Mouse (Mus musculus) myocyte (in vitro differentiated cells): ENCODE measurements around the gene Gm20696. TPM values are rescaled to one million over a fixed set of nuclear protein-coding genes. Genes with fewer than 3 reads are reported as not detected.
A peak's percentile ranks its signal among the peaks of the same experiment; 100 is the strongest.

ENCODE experiments used
- H3K27me3 ChIP-seq: one replicate; pipeline ENCODE4 v1.6.1; 2011; ENCODE audit not compliant: control insufficient read depth, insufficient read depth, insufficient read length
- H3K36me3 ChIP-seq: one replicate; pipeline ENCODE4 v1.6.1; 2011; ENCODE audit not compliant: control insufficient read depth, insufficient read depth
- H3K4me2 ChIP-seq: one replicate; pipeline ENCODE4 v1.6.1; 2011; ENCODE audit warnings: low read depth, control low read depth
- H3K4me3 ChIP-seq: one replicate; pipeline ENCODE4 v1.5.1; 2011; ENCODE audit warnings: mild to moderate bottlenecking, control low read depth, moderate library complexity
- H3K79me2 ChIP-seq: one replicate; pipeline ENCODE4 v1.6.1; 2011; ENCODE audit not compliant: control insufficient read depth, insufficient read depth
- H3ac ChIP-seq: one replicate; pipeline ENCODE4 v1.6.1; 2011; ENCODE audit not compliant: control insufficient read depth, insufficient read length
- CEBPB ChIP-seq: IDR thresholded peaks from 2 replicates; pipeline ENCODE4 v1.6.1; 2011; ENCODE audit warnings: mild to moderate bottlenecking, moderate library complexity; ENCODE audit not compliant: poor library complexity, insufficient read depth, severe bottlenecking
- E2F4 ChIP-seq: IDR thresholded peaks from one replicate; pipeline ENCODE4 v1.6.1; 2011; ENCODE audit warnings: mild to moderate bottlenecking, control low read depth, moderate library complexity; ENCODE audit not compliant: insufficient read depth
- MAX ChIP-seq: IDR thresholded peaks from one replicate; pipeline ENCODE4 v1.6.1; 2011; ENCODE audit warnings: low read depth, mild to moderate bottlenecking, control low read depth
- MYOD1 ChIP-seq, 3 experiments: IDR thresholded peaks; one replicate each; pipeline ENCODE4 v1.6.1; 2011; ENCODE audit warnings: control low read depth in 2 of 3, low read depth in 2 of 3, mild to moderate bottlenecking in 2 of 3, moderate library complexity in 1 of 3; ENCODE audit not compliant: insufficient read length in 2 of 3, control insufficient read depth in 1 of 3
- MYOG ChIP-seq, 3 experiments: IDR thresholded peaks; one replicate each; pipeline ENCODE4 v1.6.1; 2011; ENCODE audit warnings: control low read depth in 2 of 3, low read depth in 2 of 3, mild to moderate bottlenecking in 2 of 3; ENCODE audit not compliant: insufficient read length in 2 of 3, control insufficient read depth in 1 of 3, insufficient read depth in 1 of 3
- POLR2A ChIP-seq: IDR thresholded peaks from one replicate; pipeline ENCODE4 v1.6.1; 2011; ENCODE audit warnings: low read depth, mild to moderate bottlenecking, control low read depth, moderate library complexity; ENCODE audit not compliant: insufficient read length
- POLR2AphosphoS2 ChIP-seq: IDR thresholded peaks from one replicate; pipeline ENCODE4 v1.6.1; 2011; ENCODE audit warnings: low read depth, control low read depth; ENCODE audit not compliant: insufficient read length
- REST ChIP-seq: IDR thresholded peaks from one replicate; pipeline ENCODE4 v1.6.1; 2011; ENCODE audit warnings: mild to moderate bottlenecking, control low read depth, moderate library complexity; ENCODE audit not compliant: insufficient read depth, insufficient read length
- SRF ChIP-seq: IDR thresholded peaks from one replicate; pipeline ENCODE4 v1.6.1; 2011; ENCODE audit warnings: low read depth; ENCODE audit not compliant: control insufficient read depth, insufficient read length
- TCF12 ChIP-seq: IDR thresholded peaks from one replicate; pipeline ENCODE4 v1.6.1; 2011; ENCODE audit warnings: mild to moderate bottlenecking, control low read depth; ENCODE audit not compliant: poor library complexity, insufficient read depth, severe bottlenecking
- TCF3 ChIP-seq: IDR thresholded peaks from one replicate; pipeline ENCODE4 v1.6.1; 2011; ENCODE audit warnings: low read depth, control low read depth; ENCODE audit not compliant: insufficient read length
- USF1 ChIP-seq: IDR thresholded peaks from one replicate; pipeline ENCODE4 v1.6.1; 2011; ENCODE audit warnings: low read depth, mild to moderate bottlenecking, control low read depth, moderate library complexity
- polyA plus RNA-seq: library from polyadenylated mRNA; unstranded; fragments of >200 nt; fragmentation: generic; extraction: Trizol; gene quantifications from one replicate; pipeline ENCODE4 v1.2.1, GENCODE M21; 2012; ENCODE audit warnings: missing spikeins

Gene Gm20696
- polyA plus RNA-seq, 1 experiment = 0.13 TPM

GRCm38 (mm10) chr6:99485884-99486640 is 180.5 kb downstream of the Gm20696 start:
- no peaks in the 10 kb centered on the region for H3K27me3 ChIP-seq
- peak overlapping the region; percentile 99 for H3K4me2 ChIP-seq
- H3K4me3 ChIP-seq = peak overlapping the region; percentile 16
- H3K36me3 ChIP-seq = no peaks in the 10 kb centered on the region
- H3K79me2 ChIP-seq = peaks cover 4% of the 10 kb centered on the region
- H3ac ChIP-seq = no peak overlapping the region
- TF ChIP-seq MAX = no peak
- no peak for TF ChIP-seq SRF
- TF ChIP-seq MYOD1 (IDR thresholded peaks at IDR 0.05; ENCODE audit: control insufficient read depth in 1 of 3, insufficient read length in 2 of 3, low read depth in 2 of 3) = no peak
- TF ChIP-seq REST = no peak
- no peak for TF ChIP-seq TCF3
- no peak for TF ChIP-seq USF1
- TF ChIP-seq CEBPB = no peak
- TF ChIP-seq MYOG (IDR thresholded peaks at IDR 0.05; ENCODE audit: control insufficient read depth in 1 of 3, insufficient read depth in 1 of 3, insufficient read length in 2 of 3, low read depth in 2 of 3) = no peak

DNA sequence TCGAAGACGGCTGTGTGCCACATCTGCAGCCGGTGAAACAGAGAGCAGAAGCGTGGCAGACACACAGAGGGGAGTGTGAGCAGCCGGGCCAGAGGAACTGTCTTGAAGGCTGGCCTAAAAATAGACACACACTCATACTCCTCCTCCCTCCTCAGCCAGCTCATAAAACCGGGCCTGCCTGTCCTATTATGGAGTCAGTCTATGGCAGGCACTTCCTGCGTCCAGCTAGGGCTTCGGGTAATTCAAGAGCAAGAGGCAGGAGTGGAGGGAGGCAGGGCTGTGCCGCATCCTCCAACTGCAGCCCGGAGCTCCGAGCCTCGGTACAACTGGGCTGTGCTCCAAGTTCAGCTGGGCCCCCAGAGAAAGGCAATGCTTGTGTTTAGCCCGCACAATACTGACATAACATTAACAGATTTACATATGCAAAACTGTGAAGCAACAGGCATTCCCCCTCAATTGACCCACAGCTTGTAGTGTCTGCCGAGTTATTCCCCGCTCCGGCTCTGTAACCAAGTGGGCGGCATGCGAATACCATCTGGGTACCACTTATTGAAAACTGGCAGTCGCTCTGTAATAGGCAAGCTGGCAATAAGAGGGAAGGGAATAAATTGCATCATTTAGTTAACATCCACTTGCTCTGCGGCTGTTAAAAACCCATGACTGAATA is 181.2 kb downstream of the Gm20696 start:
- peak overlapping the region; percentile 99 for H3K4me2 ChIP-seq
- H3K27me3 ChIP-seq = no peaks in the 10 kb centered on the region
- H3ac ChIP-seq = no peak overlapping the region
- TF ChIP-seq POLR2A (peak; percentile 63), CEBPB (0 out of 2 replicates have a peak, but pooled peaks have one; percentile 11), MYOD1 (IDR thresholded peaks at IDR 0.05; ENCODE audit: control insufficient read depth in 1 of 3, insufficient read length in 2 of 3, low read depth in 2 of 3) (peak in 2 of 3 experiments; percentile 4 to 26), MYOG (IDR thresholded peaks at IDR 0.05; ENCODE audit: control insufficient read depth in 1 of 3, insufficient read depth in 1 of 3, insufficient read length in 2 of 3, low read depth in 2 of 3) (peak in 1 of 3 experiments; percentile 66), MAX (no peak), SRF (peak; percentile 93)
- peaks cover 4% of the 10 kb centered on the region for H3K79me2 ChIP-seq
- H3K4me3 ChIP-seq = peak overlapping the region; percentile 16
- no peaks in the 10 kb centered on the region for H3K36me3 ChIP-seq

GRCm38 (mm10) chr6:99484884-99485216 is 181.7 kb downstream of the Gm20696 start:
- Histone ChIP-seq H3K79me2 (peaks cover 4% of the 10 kb centered on the region), H3K4me2 (peak overlapping the region; percentile 99), H3K36me3 (no peaks in the 10 kb centered on the region), H3ac (no peak overlapping the region), H3K27me3 (no peaks in the 10 kb centered on the region), H3K4me3 (peak overlapping the region; percentile 16)
- TF ChIP-seq CEBPB (no peak), E2F4 (no peak), MAX (no peak)

DNA sequence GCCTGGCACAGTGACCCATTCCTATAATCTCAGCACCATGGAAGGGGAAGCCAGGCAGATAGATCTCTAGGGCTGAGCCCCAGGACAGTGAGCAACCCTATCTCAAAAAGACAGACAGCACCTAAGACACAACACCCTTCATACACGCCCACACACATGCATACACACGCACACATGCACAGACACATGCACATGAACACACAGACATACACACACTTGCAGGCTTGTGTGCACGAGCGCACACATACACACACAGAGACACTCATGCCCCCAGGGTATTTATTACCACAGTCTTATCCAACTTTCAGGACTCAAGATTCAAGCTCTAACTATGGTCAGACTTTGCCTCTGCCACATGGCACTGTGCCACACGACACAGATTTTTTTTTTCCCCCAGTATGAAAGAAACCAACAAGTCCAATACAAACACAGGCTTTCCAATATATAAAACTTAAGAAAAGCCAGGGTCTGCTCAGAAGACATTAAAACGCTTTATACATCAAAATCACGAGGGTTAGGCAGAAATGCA is 182.3 kb downstream of the Gm20696 start:
- no peak overlapping the region for H3ac ChIP-seq
- no peaks in the 10 kb centered on the region for H3K36me3 ChIP-seq
- no peaks in the 10 kb centered on the region for H3K27me3 ChIP-seq
- H3K4me3 ChIP-seq = peak overlapping the region; percentile 16
- H3K79me2 ChIP-seq = peaks cover 4% of the 10 kb centered on the region
- peak overlapping the region; percentile 99 for H3K4me2 ChIP-seq
- no peak for TF ChIP-seq MAX
- no peak for TF ChIP-seq REST
- no peak for TF ChIP-seq TCF3
- TF ChIP-seq POLR2AphosphoS2 = no peak
- no peak for TF ChIP-seq CEBPB
- TF ChIP-seq MYOG (IDR thresholded peaks at IDR 0.05; ENCODE audit: control insufficient read depth in 1 of 3, insufficient read depth in 1 of 3, insufficient read length in 2 of 3, low read depth in 2 of 3) = no peak
- TF ChIP-seq E2F4 = no peak
- no peak for TF ChIP-seq TCF12
- TF ChIP-seq USF1 = no peak
- no peak for TF ChIP-seq POLR2A
- no peak for TF ChIP-seq SRF

GRCm38 (mm10) chr6:99483556-99483955 is 183.0 kb downstream of the Gm20696 start:
- no peak overlapping the region for H3K4me3 ChIP-seq
- no peak overlapping the region for H3ac ChIP-seq
- H3K27me3 ChIP-seq = no peaks in the 10 kb centered on the region
- no peak overlapping the region for H3K4me2 ChIP-seq
- TF ChIP-seq MYOG (IDR thresholded peaks at IDR 0.05; ENCODE audit: control insufficient read depth in 1 of 3, insufficient read depth in 1 of 3, insufficient read length in 2 of 3, low read depth in 2 of 3) = no peak
- no peak for TF ChIP-seq SRF
- no peak for TF ChIP-seq TCF3
- no peak for TF ChIP-seq USF1
- no peak for TF ChIP-seq POLR2AphosphoS2
- no peak for TF ChIP-seq MYOD1 (IDR thresholded peaks at IDR 0.05; ENCODE audit: control insufficient read depth in 1 of 3, insufficient read length in 2 of 3, low read depth in 2 of 3)
- no peak for TF ChIP-seq TCF12
- TF ChIP-seq POLR2A = no peak
- no peak for TF ChIP-seq REST
- H3K36me3 ChIP-seq = no peaks in the 10 kb centered on the region
- peaks cover 4% of the 10 kb centered on the region for H3K79me2 ChIP-seq
